Mouse (Mus musculus) megakaryocyte, adult 5-6 weeks (primary cell): ENCODE data around the gene Mipol1. TPM values are rescaled to one million over a fixed set of nuclear protein-coding genes. Genes with fewer than 3 reads are reported as not detected.
A peak's percentile ranks its signal among the peaks of the same experiment; 100 is the strongest.
"Not testable (repeated sequence)": the region's sequence is repeated elsewhere in the genome, so short reads cannot be mapped to it uniquely, and the experiment has no call there.

Experiments
- ATAC-seq: 2 replicates; pipeline ENCODE4 v1.8.0; 2016; ENCODE audit warnings: mild to moderate bottlenecking, inconsistent platforms; ENCODE audit not compliant: poor library complexity, severe bottlenecking
- total RNA-seq, 2 experiments: library from RNA; stranded (forward) in 1 of 2; stranded (reverse) in 1 of 2; fragments of 153-499, 151-499 nt in 1 of 2; fragments of 221-1000, 200-1000 nt in 1 of 2; gene quantifications; 2 replicates each; pipeline versions ENCODE4 v1.2.3 to v1.2.4; 2015 to 2017

Gene Mipol1
- total RNA-seq (2015): 2.1 and 3.4 TPM in 2 replicates
- 2.6 and 4.5 TPM in 2 replicates for total RNA-seq (2017)

- ATAC-seq: peak; percentile 87
Measured at GRCm38 (mm10) chr12:57230192-57230706, at the start of gene Mipol1, which contains the start of gene Prps1l3. Mipol1 (plus strand) TSS chr12:57230427. Prps1l3 (plus strand) TSS chr12:57230412.

- no peak for ATAC-seq
Measured at GRCm38 (mm10) chr12:57184401-57185147, 45.7 kb upstream of the Mipol1 start.

GRCm38 (mm10) chr12:57185475-57185874, 44.8 kb upstream of the Mipol1 start:
- ATAC-seq: no peak

- ATAC-seq: no peak
Measured at GRCm38 (mm10) chr12:57186126-57186525, 44.1 kb upstream of the Mipol1 start.

- ATAC-seq: no peak
Measured at GRCm38 (mm10) chr12:57187032-57187431, 43.2 kb upstream of the Mipol1 start.

- no peak for ATAC-seq
Measured at GRCm38 (mm10) chr12:57194609-57195008, 35.6 kb upstream of the Mipol1 start.

GRCm38 (mm10) chr12:57196286-57196607, 34.0 kb upstream of the Mipol1 start:
- ATAC-seq: no peak

- ATAC-seq: peak; percentile 40
Measured at GRCm38 (mm10) chr12:57196608-57197362, 33.4 kb upstream of the Mipol1 start.

GRCm38 (mm10) chr12:57197363-57198026, 32.7 kb upstream of the Mipol1 start, which contains the start of gene Slc25a21:
Slc25a21 (minus strand) TSS chr12:57197472.
- no peak for ATAC-seq

- no peak for ATAC-seq
Measured at GRCm38 (mm10) chr12:57198269-57198668, 32.0 kb upstream of the Mipol1 start.

GRCm38 (mm10) chr12:57199427-57199826, 30.8 kb upstream of the Mipol1 start:
- ATAC-seq: no peak

- ATAC-seq: no peak
Measured at GRCm38 (mm10) chr12:57201901-57202300, 28.3 kb upstream of the Mipol1 start.

GRCm38 (mm10) chr12:57204276-57204851, 25.9 kb upstream of the Mipol1 start:
- no peak for ATAC-seq

GRCm38 (mm10) chr12:57211353-57212311, 18.6 kb upstream of the Mipol1 start:
- ATAC-seq: peak; percentile 88

GRCm38 (mm10) chr12:57212463-57212862, 17.8 kb upstream of the Mipol1 start:
- not testable (repeated sequence) for ATAC-seq

GRCm38 (mm10) chr12:57226411-57226810, 3.8 kb upstream of the Mipol1 start:
- ATAC-seq: no peak

- no peak for ATAC-seq
Measured at GRCm38 (mm10) chr12:57227776-57228175, 2.5 kb upstream of the Mipol1 start.

GRCm38 (mm10) chr12:57229703-57230102, 524 bp upstream of the Mipol1 start:
- no peak for ATAC-seq

- ATAC-seq: peak; percentile 43
Measured at GRCm38 (mm10) chr12:57231085-57231875, 1.1 kb downstream of the Mipol1 start.
